Mouse (Mus musculus) naive thymus-derived CD4-positive, alpha-beta T cell, adult 2 months (primary cell): ENCODE data around the gene Eef1a2.
"Not testable (repeated sequence)": the region's sequence is repeated elsewhere in the genome, so short reads cannot be mapped to it uniquely, and the experiment has no call there.

ENCODE experiments used
- DNase-seq: peaks from one replicate; pipeline ENCODE4 v3.0.0-alpha.2; 2011; ENCODE audit warnings: low read depth

Gene Eef1a2

DNA sequence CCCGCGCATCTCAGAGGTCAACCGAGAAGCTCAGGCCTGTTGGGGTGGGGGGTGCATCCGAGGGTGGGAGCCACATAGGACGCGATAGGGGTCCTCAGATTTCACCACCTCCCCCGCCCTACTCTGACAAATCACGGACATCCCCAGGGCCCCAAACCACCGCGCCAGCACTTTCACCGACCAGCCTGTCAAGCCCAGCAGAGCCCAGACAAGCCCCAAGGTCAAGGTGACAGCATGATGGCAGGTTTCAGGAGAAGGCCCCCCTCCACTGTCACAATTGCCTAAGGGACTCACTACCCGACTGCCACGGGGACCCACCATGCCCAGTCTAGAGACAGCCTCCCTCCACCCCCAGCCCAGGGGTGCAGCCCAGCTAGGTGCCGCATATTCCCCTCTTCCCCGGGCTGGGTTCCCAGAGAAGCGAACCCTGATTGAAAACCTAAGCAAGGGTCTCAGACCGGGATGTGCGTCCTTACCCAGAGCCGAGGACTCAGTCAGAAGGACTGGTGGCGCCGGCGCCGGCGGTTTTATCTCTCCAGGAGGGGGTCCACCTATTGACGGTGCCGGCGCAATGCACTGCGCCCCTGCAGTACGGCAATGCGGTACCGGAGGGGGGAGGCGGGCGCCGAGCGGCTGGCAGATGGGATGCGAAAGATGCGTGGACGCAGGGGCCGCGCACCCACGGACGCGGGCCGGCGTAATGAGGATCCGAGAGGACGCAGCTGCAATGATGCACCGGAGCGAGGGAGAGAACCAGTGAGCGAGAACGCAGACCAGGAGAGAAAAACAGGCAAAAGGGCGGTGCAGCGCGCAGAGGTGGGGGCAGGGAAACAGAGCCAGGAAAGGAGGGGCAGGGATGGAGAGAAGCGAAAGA is at the start of gene Eef1a2:
Gene Eef1a2, minus strand, starts transcription at position 767 of the 874 bp plus-strand sequence.
- DNase-seq: no peak

DNA sequence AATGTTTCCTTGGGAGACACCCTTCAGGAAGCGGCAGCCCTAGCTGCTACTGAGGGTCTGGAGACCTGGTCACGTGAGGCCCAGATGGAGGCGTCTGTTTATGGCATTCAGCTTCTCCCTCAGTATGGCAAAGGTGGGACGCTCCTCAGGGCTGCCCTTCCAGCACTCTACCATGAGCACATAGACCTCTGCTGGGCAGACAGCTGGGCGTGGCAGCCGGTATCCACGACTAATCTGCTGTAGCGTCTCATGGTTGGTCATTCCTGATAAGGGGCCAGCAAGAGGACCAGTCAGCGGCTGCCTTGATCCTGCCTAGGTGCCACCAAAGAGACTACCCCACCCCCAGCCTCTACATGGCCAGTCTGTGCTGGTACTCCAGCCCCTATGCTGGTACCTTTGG is 49.3 kb upstream of the Eef1a2 start:
- DNase-seq: no peak

DNA sequence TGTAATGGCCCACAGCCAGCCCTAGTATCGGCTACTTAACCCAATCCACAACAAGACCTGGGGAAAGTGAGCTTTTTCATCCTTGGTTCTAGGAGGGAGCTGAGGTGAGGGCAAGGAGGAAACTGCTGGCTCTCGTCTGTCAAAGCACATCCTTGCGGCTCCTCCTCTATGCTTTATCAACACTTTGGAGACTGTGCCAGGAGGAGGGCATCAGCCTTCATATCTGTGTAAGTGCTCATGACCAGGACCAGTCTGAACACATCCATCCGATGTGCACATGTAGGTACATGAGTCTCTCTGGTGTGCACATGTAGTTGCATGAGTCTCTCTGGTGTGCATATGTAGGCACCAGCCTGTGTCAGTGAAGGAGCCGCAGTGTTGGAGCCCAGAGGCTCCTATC is 48.9 kb upstream of the Eef1a2 start:
- no peak for DNase-seq

DNA sequence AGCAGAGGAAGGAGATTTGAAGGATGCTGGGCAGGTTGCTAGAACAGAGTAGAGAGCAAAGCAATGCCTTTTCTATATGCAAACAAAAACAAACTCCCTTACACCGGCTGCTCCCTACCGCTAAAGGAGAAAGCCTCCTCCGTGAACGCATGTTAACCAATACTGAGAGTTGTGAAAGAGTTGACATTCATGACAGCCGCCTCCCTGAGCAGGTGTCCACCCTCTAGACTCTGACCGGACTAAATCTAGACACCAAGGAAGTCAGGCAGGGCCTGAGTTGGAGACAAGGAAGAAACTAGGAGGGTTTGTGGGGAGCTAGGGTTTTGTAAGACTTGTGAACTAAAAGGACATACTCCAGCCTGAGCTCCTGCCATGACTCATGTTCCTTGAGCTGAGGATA is 46.1 kb upstream of the Eef1a2 start:
- DNase-seq: no peak

DNA sequence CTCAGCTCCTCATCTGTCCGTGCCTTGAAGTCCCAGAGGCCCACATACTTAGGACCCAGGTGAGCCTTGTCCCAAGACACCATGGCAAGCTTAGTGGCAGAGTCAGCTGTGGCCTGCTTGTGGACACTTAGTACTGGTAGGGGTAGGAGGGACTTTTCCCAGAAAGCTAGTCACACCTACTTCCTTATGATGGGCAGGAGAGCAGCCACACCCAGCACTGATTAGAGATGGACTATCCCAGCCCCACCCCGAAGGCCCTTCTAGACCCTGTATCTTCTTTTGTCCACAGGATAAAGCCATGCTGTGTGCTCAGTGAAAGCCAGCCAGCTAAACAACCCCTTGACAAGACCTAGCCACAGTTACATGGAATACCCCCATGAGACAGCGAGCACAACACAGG is 45.6 kb upstream of the Eef1a2 start, which contains the start of gene Ptk6:
Gene Ptk6, minus strand, starts transcription at position 368 of the 400 bp plus-strand sequence.
- DNase-seq: no peak

DNA sequence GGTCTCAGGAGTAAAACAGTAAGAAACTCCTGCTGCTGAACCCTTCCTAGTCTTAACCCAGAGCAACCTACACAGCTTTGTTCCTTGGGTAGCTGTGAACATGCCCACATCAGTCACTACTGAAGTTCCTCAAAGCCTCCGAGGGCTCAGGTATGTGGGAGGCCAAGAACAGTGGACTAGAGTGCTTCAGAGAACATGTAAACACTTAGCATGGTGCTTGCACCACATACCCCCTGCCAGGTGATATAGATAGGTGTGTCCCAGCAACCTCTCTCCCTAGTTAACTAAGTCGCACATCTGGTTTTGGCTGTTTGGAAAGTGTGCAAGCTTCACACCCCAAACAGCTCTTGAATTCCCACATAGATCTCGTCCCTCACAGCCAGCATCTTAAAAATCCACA is 44.8 kb upstream of the Eef1a2 start:
- DNase-seq: no peak

DNA sequence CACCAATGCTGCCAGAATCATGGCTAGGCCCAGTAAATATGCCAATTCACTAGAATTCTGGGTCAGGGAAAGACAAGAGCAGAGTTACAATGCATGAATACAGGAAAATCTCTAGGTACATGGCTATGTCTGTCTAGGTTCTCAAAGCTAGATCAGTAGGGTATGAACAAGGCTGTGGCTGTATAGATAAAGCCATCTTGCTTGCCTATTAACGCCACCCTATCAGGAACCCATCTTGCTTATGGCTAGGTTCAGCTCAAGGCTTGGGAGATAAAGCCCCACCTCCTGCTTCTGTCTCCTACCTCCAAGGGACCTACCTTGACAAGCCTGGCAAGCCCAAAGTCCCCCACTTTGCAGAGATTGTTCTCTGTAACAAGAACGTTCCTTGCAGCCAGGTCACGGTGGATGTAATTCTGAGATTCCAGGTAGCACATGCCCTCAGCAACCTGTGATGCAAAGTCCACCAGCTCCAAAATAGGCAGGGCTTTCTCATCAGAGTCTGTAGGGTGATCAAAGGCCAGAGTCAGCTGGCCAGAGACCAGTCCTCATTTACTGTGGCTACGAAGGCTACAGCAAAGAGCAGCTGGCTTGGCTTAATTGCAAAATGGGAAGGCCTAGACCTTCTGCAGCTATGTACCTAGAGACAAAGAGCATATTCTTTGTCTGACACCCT is 40.0 kb upstream of the Eef1a2 start:
- no peak for DNase-seq

DNA sequence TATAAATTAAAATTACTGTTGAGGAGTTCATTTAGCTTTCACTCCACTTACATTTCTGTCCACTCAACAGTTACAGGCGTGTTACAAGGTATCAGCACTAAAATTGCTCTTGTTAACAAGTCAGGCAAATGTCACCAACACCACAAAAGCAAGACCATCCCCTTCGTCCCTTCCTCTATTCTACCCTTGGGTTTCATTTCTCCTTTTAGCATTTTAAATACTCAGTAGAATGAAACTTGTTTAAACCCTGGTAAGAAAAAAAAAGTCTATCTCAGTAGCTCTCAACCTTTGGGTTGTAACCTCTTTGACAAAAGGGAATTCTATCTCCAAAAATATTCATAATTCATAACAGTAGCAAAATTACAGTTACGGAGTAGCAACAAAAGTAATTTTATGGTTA is 36.2 kb upstream of the Eef1a2 start:
- no peak for DNase-seq

DNA sequence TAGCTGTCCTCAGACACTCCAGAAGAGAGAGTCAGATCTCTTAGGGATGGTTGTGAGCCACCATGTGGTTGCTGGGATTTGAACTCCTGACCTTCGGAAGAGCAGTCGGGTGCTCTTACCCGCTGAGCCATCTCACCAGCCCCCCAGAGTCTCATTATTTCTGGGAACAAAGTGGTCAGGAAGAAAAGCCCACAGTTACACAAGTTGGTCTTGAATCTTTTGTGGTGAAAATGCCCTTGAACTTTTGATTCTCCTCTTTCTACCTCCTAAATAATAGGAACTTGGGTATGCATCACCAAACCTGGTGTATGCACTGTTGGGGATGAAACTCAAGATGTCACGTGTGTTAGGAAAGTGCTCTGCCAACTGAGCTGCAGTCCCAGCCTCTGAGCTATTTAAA is 35.1 kb upstream of the Eef1a2 start:
- DNase-seq: no peak

DNA sequence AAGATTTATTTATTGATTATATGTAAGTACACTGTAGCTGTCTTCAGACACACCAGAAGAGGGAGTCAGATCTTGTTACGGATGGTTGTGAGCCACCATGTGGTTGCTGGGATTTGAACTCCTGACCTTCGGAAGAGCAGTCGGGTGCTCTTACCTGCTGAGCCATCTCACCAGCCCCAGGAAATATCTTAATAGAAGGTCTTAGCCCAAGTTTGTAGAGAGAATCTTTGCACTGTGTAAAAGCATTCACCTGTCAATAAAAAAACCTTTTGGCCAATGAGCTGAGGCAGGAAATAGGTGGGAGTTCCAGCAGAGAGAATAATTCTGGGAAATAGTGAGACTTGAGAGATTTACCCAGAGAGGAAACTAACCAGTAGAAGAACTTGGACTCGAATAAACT is 34.6 kb upstream of the Eef1a2 start:
- DNase-seq: not testable (repeated sequence)

DNA sequence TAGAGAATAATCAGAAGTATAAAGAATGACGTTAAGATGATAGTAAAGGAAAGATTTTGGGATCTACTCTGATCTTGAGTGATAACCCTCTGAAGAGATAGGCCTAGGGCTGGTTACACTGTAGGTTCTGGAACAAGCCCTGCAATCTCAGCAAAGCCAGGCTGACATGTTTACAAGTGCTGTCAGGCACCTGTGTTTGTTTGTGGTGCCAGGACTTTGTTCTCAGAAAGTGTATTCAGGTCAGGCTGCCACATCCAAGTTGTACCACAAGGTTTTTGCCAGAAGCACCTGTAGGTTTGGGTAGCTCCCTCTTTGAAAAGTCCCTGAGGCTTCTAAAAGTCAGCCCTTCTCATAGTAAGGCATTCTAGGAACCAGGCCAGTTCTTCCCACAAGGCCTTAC is 32.5 kb upstream of the Eef1a2 start:
- DNase-seq: no peak

DNA sequence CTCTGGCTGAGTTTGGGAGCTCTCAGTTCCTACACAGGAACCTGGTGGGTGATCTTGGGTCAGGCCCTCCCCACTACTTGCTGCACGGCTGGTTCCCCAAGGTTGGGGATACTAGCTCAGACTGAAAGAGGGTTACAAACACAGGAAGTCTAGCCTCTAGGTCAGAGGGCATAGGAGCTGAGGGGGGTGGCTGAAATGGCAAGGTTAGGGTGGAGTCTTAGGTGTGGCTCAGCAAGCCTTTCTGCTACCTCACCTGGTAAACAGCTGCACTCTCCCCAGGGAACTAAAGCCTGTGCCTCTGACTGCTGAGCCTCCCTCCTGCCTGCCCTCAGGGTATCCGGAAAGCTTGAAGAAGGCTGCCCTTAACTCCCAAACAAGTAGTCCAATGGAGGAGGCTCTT is 31.9 kb upstream of the Eef1a2 start:
- peak; percentile 46 for DNase-seq

DNA sequence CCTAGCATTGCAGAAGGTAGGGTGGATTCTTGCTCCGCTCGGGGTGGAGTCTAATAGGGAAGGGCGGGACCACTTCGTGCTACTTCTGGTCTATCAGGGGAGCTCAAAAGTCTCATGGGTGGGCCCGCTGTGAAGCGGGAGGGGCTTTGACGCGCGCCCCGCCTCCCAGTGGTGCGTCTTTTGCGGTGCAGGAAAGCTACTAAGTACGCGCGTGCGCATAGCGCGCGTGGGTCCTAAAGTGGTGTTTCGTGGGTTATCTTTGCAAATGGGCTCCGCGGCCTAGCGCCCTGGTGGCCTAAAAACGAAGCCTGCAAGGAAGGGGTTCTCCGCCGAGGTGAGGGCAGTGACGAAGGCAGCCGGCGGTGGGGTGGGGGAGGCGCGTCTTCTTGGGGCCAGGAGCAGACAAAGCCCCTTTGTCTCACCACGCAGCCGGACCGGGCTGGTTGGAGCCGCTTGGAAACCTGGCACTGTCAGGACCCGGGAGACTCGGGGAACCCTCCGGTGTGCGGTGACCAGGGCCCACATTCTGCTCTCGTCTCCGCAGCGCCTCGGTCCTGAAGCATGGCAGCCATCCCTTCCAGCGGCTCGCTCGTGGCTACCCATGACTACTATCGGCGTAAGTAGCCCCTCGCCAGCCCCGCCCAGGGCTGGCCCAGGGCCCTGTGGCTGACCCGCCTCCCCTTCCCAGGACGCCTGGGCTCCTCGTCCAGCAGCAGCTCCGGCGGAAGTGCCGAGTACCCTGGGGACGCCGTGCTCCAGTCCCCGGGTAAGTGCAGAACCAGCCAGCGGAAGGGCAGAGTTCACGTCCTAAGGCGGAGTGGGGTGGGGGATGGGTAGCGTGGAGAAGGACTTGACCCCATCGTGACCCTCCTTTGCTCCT is 30.5 kb upstream of the Eef1a2 start, which contains the start of gene Ppdpf:
Gene Ppdpf, plus strand, starts transcription at position 127 of the 880 bp plus-strand sequence.
- peak; percentile 98 for DNase-seq

DNA sequence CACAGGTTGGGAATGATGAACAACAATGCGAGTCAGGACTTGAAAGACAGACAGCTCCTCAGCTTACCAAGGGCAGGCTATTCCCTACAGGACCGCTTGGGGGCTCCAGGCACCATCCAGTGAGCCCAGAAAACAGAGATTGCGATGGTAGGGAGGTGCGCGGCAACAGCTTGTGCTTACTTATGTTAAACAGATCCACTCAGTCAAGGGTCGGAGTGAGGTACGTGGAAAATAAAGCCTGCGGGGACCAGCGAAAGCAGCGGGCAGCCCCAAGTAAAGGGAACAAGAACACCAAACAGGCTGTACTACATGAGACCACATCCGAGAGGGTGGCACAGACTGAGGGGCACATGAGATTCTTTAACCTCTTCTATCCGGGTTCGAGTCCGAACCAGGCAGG is 29.8 kb upstream of the Eef1a2 start:
- DNase-seq: peak; percentile 93

DNA sequence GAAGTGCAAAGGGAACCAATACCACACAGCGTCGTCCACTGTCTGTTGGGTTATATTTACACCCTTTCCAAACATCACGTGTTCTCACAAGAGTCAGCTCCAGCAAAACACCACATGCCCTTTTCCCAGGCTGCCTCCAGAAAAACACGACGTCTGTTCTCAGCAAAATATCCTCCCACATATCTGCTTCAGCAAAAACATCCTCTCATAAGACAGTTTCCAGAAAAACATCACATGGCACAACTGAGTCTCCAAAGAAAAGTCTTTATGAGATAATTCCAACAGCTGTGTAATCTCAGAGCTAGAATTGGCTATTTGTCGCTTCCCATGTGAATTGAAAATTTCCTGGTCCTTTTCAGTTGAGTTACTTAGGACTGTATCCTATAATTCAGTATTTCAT is 24.1 kb upstream of the Eef1a2 start:
- no peak for DNase-seq

DNA sequence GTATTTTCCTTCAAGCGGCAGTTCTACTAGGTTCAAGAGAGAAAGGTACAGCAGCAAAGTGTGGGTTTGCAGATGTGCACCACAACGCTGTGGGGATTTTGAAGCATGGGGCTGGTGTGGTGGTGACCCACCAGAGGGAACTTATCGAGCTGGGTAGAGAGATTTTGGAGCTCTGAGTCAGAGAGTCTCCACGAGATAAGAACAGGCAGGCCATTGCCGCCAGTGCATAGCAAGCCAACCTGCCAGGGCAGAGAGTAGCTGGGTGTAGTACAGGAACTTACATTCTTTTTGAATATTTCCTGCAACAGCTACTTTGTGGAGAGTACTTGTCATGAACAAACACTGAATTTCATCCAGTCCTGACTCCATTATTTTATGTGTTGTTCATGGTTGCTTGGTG is 21.7 kb upstream of the Eef1a2 start:
- DNase-seq: no peak

DNA sequence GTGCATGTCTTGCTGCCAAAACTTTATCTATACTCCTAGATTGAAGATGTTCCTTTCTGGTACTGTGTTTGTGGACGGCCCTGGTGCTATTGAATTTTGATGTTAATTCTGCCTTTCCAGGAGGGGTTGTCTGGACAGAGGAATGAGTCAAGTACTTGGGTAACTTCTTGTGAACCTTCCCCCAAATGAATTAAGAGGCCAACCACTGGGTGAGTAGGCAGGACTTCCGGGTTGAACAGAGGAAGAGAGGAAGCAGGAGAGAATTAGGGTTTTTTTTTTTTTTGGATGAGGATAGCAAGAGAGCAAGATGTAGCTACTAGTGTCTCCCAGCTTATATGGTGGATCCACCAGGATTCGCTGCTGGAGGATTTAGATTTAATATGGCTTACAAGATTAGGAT is 21.2 kb upstream of the Eef1a2 start:
- DNase-seq: no peak

DNA sequence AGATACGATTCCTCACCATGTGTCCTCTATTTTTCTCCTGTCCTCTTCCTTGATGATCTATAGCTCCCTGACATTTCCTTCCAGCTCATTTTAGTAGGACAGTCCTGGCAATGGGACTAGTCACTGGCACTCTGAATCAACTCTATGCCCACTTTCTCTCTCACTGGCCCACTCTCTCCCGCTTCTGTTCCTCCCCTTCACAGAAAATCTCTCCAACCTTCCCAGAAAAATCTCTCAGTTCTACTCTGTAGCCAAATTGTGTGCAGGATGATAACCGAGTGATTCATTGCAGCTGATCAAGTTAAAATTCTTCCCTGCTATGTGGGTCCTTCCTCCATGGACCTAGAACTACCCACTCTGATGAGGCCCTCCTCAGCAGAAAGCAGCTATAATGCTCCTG is 17.8 kb upstream of the Eef1a2 start:
- no peak for DNase-seq

DNA sequence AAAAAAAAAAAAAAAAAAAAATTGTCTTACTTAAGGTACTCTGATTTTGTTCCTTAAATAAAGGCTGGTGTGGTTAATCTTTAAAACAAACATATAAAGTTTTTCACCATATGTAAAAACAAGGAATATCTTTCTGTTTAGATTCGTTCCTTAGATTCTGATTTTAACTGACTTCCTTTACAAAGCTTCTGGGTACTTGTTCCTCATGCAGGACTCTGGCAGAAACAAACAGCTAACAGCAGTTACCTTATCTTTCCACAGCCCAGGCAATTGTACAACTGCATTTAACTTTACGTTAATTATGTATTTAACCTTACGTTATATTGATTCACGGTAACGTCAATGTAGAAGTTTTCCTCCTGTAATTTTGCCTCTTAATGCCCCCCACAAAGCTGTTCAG is 9.7 kb upstream of the Eef1a2 start:
- no peak for DNase-seq

DNA sequence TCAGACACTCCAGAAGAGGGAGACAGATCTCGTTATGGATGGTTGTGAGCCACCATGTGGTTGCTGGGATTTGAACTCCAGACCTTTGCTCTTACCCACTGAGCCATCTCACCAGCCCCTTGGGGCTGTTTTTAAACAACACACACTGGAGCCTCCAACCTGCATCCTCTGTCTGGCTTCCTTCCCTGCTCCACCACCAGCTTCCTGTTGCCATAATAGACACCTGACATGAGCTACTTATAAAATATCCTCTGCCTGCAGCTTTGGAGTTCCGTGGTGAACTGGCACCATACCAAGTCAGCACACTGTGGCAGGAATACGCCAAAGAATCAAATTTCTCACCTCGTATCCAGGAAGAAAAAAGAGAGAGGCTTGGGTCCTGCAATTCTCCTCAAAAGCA is 4.0 kb upstream of the Eef1a2 start:
- no peak for DNase-seq

DNA sequence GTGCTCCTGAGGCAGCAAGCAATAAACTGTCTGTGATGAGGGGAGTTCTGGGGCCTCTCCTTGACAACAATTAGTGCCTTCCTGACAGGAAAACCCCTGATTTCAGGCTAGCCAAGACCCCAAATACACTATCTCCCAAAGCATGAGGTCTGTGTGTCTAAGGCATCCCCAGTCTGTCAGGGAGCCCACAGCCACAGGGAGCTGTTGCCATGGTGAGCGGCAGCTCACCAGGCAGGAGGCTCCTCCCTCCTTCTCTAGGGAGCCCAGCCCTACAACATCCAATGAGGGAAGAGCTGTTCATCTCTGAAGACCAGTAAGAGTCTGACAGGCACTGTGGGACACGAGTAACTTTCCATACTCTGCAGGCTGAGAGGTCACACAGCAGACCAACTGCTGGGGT is 3.0 kb upstream of the Eef1a2 start:
- DNase-seq: no peak

DNA sequence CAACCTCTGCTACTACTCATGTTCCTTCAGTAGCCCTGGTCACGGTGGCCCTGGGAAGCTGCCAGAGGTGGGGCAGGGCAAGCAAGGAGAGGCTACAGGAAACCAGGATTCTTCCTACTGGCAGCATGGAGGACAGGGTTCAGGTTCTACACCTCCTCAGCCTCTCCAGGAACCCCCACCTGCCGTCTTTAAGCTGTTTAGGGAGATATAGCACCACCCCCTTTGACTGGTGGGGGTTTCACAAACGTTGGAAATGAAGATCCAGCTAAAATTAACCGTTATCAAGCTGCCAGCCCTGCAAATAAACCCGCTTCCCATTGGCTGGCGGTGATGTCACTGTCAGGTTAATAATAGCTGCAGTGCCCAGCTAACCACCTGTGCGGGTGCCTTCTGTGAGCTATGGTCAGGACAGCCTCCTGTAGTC is 2.3 kb upstream of the Eef1a2 start:
- DNase-seq: no peak
